Mouse (Mus musculus): ENCODE measurements around the gene Akap14.

The Akap14 gene

GRCm38 (mm10) chrX:37103826-37104225, 64.8 kb downstream of the Akap14 start:
- DNase-seq (ENCODE audit: low read depth, low spot score), result no peak

Data from retina, adult 2 months (tissue).